Mouse (Mus musculus): ENCODE data around the gene Tas1r2.

DNA sequence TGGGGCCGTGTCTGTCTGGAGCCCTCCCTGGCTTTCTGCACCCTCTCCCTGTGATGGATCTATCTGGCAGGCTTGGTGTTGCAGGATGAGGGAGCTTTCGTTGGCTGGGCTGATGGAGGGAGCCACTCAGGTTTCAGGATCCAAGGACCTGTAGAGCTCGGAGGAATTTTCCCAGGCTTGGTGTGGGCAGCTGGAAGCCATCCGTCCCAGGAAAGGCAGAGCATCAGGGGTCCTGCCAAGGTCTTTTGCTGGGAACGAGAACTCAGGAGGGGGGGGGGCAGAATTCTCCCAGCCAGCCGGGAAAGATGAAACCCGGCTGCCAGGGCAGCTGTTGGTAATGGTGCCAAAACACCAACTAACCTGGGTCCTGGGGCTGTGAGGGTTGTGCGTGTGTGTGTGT lies 45.3 kb downstream of the Tas1r2 start:
- TF ChIP-seq CTCF (IDR thresholded peaks at IDR 0.05; ENCODE audit: borderline replicate concordance, insufficient read depth, low read length) = no peak
- no peak for TF ChIP-seq POLR2A (IDR thresholded peaks at IDR 0.05; ENCODE audit: low read depth, low read length)
